Mouse (Mus musculus): ENCODE results near the gene Tfap2a. TPM values are rescaled to one million over a fixed set of nuclear protein-coding genes. Genes with fewer than 3 reads are reported as not detected.

Tfap2a gene
- polyA plus RNA-seq, 1 experiment from 2014 or later, result 10.1 TPM

DNA sequence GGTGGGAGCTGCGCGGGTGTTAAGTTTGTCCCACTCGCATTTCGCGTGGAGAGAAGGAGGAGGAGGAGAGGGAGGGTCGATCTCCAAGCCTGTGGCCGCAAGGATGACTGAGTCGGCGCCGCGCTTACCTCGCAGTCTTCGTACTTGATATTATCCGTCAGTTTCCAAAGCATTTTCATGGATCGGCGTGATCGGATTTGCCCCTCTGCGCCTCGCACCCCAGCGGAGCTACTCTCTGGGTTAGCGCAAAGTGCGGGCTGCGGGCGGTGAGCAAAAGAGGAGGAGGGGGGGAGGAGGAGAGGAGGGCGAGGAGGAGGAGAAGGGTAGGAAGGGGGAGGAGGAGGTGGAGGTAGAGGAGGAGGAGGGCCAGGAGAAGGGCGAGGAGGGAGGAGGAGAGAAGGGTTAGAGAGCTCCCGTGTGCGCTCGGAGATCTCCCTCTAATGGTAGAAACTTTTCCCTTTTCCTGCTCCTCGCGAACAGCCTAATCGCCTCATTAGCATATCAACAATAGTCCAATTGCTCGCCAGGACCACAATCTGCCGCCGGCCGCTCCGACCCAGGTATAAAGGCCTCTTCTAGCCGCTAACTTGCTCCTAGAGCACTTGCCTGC is 4.5 kb downstream of the Tfap2a start:
- Histone ChIP-seq H3K4me2 (peak overlapping the region; percentile 77), H3K9ac (replicated peaks) (peak overlapping the region; percentile 27; the same call in 1 of the 2 replicates), H3K4me1 (replicated peaks) (peaks cover 49% of the 10 kb centered on the region), H3K27me3 (peaks cover 92% of the 10 kb centered on the region), H3K27ac (peak overlapping the region; percentile 59; the same call in 1 of the 2 replicates), H3K4me3 (replicated peaks) (peak overlapping the region; percentile 56), H3K36me3 (no peaks in the 10 kb centered on the region), H3K9me3 (no peaks in the 10 kb centered on the region)
- WGBS, result under 1% methylated on average over 36 of the region's 38 CpGs
- ATAC-seq (ENCODE audit: insufficient number of reproducible peaks, insufficient read depth, low FRiP score, low TSS enrichment, low read depth), result no peak

DNA sequence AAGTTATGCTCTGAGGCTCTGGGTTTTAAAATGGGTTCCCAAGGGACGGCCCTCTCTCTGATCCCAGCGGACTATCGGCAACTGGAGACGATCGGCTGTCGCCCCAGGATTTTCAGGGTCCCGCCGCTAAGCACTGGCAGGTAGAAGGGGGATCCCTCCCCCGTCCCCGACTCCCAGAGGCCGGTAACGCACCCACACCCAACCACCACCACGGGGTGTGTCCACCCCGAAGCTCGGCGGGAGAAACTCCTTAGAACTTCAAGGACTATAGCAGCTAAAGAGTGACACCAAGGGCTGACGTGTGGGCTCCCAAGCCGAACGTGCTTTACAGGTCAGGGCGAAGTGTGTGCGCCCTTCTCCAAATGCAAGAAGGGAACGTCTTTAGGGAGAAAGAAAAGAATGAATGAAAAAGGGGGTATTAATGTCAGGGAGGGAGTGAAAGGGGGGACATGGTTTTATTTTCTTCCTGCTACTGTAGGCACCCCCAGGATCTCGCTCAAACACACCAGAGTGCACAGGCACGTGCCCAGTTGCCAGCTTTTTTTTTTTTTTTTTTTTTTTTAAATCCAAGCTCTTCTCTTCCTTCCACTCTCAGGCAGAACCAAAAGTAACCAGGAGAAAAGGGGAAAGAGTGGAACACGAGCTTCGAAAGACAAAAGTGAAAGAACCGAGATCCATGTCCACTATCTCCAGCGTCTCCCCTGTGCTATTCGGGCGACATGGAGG is 5.2 kb downstream of the Tfap2a start:
- H3K27me3 ChIP-seq, result peaks cover 92% of the 10 kb centered on the region
- WGBS, result 1% methylated on average over 30 of the region's 30 CpGs
- peaks cover 48% of the 10 kb centered on the region for H3K4me1 ChIP-seq (replicated peaks)

DNA sequence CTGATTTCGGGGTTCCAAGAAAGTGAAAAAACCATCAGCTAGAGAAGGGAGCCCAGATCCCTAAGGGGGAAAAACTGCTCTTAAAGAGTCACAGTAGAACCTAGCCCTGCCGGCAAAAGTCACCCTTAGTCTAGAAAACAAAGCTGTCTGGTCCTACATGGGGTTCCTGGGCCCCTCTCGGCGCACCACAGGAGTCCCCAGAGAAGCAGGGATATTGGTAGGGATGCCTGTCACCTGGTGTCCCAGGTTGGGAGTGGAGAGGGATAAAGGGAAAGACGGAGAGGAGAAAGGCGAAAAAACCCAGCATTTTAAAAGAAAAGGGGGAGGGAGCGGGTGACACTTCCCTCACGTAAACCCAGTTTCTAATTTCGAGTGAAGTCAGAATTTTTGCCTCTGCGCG is 6.1 kb downstream of the Tfap2a start:
- Histone ChIP-seq H3K9me3 (no peaks in the 10 kb centered on the region), H3K9ac (replicated peaks) (peak overlapping the region; percentile 83), H3K27ac (peak overlapping the region; percentile 45), H3K4me1 (replicated peaks) (peaks cover 45% of the 10 kb centered on the region), H3K27me3 (peaks cover 88% of the 10 kb centered on the region), H3K4me3 (replicated peaks) (peak overlapping the region; percentile 56), H3K4me2 (peak overlapping the region; percentile 77), H3K36me3 (no peaks in the 10 kb centered on the region)
- under 1% methylated on average over 11 of the region's 11 CpGs for WGBS
- ATAC-seq (ENCODE audit: insufficient number of reproducible peaks, insufficient read depth, low FRiP score, low TSS enrichment, low read depth), result no peak

More for the DNA sequence above, 5.2 kb downstream of the Tfap2a start:
- peak overlapping the region; percentile 83 for H3K9ac ChIP-seq (replicated peaks)
- H3K9me3 ChIP-seq, result no peaks in the 10 kb centered on the region
- no peaks in the 10 kb centered on the region for H3K36me3 ChIP-seq
- H3K27ac ChIP-seq, result peak overlapping the region; percentile 59; the same call in 1 of the 2 replicates
- no peak for ATAC-seq (ENCODE audit: insufficient number of reproducible peaks, insufficient read depth, low FRiP score, low TSS enrichment, low read depth)
- H3K4me2 ChIP-seq, result peak overlapping the region; percentile 77
- H3K4me3 ChIP-seq (replicated peaks), result peak overlapping the region; percentile 56

DNA sequence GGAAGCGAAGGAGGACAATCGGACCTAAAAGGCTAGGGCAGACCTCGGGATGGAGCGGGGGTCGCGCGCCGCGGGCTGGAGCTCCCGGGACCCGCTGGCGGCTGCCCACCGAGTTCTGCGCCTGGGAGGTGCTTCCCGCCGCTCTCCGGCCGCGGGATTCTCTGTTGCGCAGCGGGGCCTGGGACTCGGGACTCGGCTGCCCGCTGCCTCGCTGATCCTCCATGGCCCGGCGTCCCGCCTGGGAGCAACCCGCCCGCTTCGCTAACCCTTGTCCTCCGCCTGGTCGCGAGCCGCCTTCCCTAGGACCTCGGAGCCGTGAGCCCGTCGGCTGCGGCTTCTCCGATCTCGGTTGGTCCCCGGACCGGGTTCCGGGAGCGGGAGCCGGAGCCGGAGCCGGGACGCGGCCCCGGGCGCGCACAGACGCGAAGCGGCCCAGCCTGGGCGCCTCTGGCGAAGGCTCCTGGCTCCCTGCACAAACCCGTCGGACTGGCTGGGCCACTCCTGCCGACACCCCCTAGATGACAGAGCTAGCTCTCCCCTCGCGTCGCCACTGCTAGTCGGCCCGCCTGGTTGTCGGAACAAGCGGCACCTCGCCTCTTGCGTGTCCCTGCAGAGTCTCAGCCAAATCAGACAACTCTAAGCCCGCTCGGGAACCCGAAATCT is 6.9 kb downstream of the Tfap2a start:
- Histone ChIP-seq H3K4me1 (replicated peaks) (peaks cover 45% of the 10 kb centered on the region), H3K27ac (peak overlapping the region; percentile 90), H3K36me3 (no peaks in the 10 kb centered on the region), H3K4me2 (peak overlapping the region; percentile 77), H3K4me3 (replicated peaks) (peak overlapping the region; percentile 56), H3K27me3 (peaks cover 83% of the 10 kb centered on the region), H3K9ac (replicated peaks) (peak overlapping the region; percentile 83), H3K9me3 (no peaks in the 10 kb centered on the region)
- under 1% methylated on average over 70 of the region's 74 CpGs for WGBS
- peak; percentile 18; the same call in 1 of the 2 replicates for ATAC-seq (ENCODE audit: insufficient number of reproducible peaks, insufficient read depth, low FRiP score, low TSS enrichment, low read depth)

DNA sequence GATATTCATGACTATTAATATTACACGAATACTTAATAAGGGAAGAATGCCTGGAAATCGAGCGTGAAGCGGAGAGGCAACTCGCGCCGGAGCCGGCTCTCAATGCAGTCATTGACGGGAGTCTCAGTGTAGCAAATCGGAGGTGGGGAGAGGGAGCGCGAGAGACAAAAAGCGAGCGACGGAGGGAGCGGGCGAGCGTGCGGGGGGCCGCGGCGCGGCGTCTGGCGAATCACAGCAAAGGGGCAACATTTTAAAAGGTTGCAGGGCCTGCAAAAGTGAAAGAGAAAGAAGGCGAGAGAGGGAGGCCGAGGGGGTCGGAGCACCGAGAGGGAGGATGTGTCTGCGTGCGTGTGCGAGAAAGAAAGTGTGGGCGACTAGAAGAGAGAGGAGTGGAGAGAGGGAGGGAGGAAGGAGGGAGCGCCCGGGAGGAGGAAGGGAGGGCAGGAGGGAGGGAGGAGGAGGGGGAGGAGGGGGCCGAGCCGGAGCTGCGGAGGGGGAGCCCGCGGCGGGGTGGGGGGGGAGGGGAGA is 7.5 kb downstream of the Tfap2a start:
- H3K4me1 ChIP-seq (replicated peaks), result peaks cover 41% of the 10 kb centered on the region
- ATAC-seq (ENCODE audit: insufficient number of reproducible peaks, insufficient read depth, low FRiP score, low TSS enrichment, low read depth), result peak; percentile 66
- H3K9me3 ChIP-seq, result no peaks in the 10 kb centered on the region
- H3K27me3 ChIP-seq, result peaks cover 81% of the 10 kb centered on the region
- H3K4me3 ChIP-seq (replicated peaks), result peak overlapping the region; percentile 56
- peak overlapping the region; percentile 90 for H3K27ac ChIP-seq
- WGBS, result under 1% methylated on average over 32 of the region's 41 CpGs
- peak overlapping the region; percentile 77 for H3K4me2 ChIP-seq
- H3K9ac ChIP-seq (replicated peaks), result peak overlapping the region; percentile 83
- no peaks in the 10 kb centered on the region for H3K36me3 ChIP-seq

DNA sequence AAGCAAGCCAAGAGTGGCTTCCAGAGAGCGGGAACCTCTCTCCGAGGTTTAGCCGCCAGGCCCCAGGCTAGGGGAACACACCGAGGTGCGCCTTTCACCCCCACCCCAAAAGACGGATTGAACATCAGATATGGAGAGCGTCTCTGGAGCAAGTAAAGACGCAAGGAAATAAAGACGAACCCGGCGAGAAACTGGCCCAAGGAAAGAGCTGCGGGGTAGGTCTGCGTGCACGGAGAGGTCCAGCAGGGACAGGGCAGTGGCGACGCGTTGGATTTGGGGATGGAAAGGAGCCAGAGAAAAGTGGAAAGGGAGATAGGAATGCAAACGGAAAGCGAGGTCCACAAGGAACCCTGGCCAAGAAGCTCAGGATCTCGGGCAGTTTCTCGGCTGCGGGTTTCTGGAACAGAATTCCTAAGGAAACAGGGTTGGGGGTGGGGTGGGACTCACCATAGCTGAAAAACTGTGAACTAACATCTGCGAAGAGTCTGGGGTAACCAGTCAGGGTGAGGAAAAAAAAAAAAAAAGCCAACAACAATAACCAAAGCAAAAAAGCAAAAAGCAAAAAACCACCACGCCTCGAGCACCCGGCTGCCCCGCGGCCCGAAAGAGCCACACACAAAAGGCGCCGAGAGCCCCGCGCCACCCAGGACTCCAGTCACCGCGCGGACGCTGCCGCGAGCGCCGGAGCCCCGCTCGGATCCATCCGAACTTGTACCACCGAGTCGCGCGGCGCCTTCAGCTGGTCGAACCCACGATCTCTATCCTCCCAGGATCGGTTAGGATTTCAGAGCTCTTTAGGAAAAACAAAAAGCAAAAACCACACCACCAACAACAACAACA is 8.4 kb downstream of the Tfap2a start:
- H3K36me3 ChIP-seq, result no peaks in the 10 kb centered on the region
- H3K9me3 ChIP-seq, result no peaks in the 10 kb centered on the region
- peak overlapping the region; percentile 83 for H3K9ac ChIP-seq (replicated peaks)
- peak overlapping the region; percentile 56 for H3K4me3 ChIP-seq (replicated peaks)
- WGBS, result under 1% methylated on average over 52 of the region's 52 CpGs
- ATAC-seq (ENCODE audit: insufficient number of reproducible peaks, insufficient read depth, low FRiP score, low TSS enrichment, low read depth), result no peak
- H3K27me3 ChIP-seq, result peaks cover 81% of the 10 kb centered on the region
- H3K4me1 ChIP-seq (replicated peaks), result peaks cover 39% of the 10 kb centered on the region
- H3K27ac ChIP-seq, result peak overlapping the region; percentile 90
- peak overlapping the region; percentile 77 for H3K4me2 ChIP-seq

DNA sequence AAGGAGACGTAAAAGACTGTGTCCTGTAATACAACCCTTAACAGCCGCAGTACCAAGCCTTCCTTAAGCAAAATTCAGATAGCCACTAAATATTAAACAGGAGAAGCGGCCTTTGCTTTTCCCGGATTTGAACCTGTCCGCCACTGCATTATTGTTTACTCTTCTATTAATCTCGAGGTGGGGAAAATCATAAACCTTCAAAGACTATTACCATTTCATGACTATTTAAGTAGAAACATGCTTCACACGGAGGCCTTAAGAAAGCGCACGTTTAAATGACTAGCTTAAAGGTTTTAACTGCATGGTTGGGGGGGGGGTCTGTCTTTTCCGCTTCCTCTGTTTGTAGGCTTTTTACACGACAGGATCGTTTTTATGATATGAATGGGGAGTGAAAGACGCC is 9.1 kb downstream of the Tfap2a start:
- Histone ChIP-seq H3K4me3 (replicated peaks) (peak overlapping the region; percentile 56), H3K27ac (peak overlapping the region; percentile 90), H3K36me3 (no peaks in the 10 kb centered on the region), H3K9me3 (no peaks in the 10 kb centered on the region), H3K27me3 (peaks cover 75% of the 10 kb centered on the region), H3K9ac (replicated peaks) (peak overlapping the region; percentile 83), H3K4me2 (peak overlapping the region; percentile 77), H3K4me1 (replicated peaks) (peaks cover 33% of the 10 kb centered on the region)
- WGBS, result under 1% methylated on average over 13 of the region's 13 CpGs
- ATAC-seq (ENCODE audit: insufficient number of reproducible peaks, insufficient read depth, low FRiP score, low TSS enrichment, low read depth), result no peak

DNA sequence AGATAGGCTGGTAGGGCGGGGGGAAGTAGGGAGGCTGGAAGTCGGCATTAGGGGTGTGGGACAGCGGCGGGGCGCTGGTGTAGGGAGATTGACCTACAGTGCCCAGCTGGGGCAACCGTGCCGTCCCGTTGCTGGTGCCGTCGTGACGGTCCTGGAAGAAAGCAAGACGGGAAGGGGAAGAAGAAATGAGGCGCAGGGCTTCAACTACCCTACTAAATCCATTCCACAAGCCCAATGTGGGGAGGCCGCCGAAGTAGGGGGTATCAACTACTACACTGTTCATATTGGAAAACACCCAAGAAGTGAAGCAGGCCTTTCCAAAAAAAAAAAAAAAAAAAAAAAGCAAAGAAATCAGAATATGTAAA is 9.6 kb downstream of the Tfap2a start:
- Histone ChIP-seq H3K36me3 (no peaks in the 10 kb centered on the region), H3K9me3 (no peaks in the 10 kb centered on the region), H3K4me1 (replicated peaks) (peaks cover 31% of the 10 kb centered on the region), H3K4me3 (replicated peaks) (peak overlapping the region; percentile 56), H3K27ac (peak overlapping the region; percentile 90), H3K27me3 (peaks cover 72% of the 10 kb centered on the region), H3K9ac (replicated peaks) (peak overlapping the region; percentile 83), H3K4me2 (peak overlapping the region; percentile 77)
- ATAC-seq (ENCODE audit: insufficient number of reproducible peaks, insufficient read depth, low FRiP score, low TSS enrichment, low read depth), result no peak
- under 1% methylated on average over 15 of the region's 15 CpGs for WGBS

DNA sequence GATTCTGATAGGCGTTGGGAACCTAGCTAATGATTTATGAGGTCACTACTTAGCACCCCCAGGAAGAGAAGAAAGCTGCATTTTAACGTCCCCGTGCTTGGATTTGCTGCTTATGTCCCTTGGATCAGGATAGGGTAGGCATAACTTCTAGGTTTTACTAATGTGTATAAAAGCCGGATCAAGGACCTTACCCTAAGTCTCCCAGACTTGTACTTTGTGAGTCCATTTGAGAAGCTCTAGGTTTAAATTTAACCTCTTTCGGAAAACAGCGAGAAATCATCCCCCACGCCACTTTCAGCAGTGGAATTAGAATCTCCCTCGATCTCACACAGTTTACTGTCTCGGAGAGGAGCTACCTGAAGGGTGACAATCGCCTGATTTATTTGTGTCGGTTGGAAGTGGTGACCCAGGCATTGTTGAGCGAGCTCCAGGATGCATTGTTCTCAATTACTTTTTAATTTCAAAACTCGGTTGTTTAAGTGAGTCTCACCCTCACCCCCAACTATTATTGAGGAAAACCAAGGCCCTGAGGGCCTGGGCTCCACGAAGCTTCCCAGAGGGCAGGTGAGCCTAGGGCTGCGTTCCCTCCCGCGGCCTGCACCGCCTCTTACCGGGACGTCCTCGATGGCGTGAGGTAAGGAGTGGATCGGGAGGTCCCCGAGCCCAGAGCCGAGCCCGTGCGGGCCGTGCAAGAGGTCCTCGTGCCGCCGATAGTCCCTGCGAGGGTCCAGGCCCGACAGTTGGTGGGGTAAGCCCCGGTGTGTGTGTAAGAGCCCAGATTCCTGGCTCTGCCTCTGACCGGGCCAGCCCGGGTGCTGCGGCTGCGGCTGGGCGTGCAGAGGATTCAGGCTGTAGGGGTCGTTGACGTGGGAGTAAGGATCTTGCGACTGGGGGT is 10.2 kb downstream of the Tfap2a start:
- peak overlapping the region; percentile 83 for H3K9ac ChIP-seq (replicated peaks)
- peak overlapping the region; percentile 78 for H3K27ac ChIP-seq
- 1% methylated on average over 42 of the region's 42 CpGs for WGBS
- no peaks in the 10 kb centered on the region for H3K36me3 ChIP-seq
- peak overlapping the region; percentile 77 for H3K4me2 ChIP-seq
- H3K4me1 ChIP-seq (replicated peaks), result peaks cover 33% of the 10 kb centered on the region
- H3K27me3 ChIP-seq, result peaks cover 72% of the 10 kb centered on the region
- H3K4me3 ChIP-seq (replicated peaks), result peak overlapping the region; percentile 56
- no peak for ATAC-seq (ENCODE audit: insufficient number of reproducible peaks, insufficient read depth, low FRiP score, low TSS enrichment, low read depth)
- no peaks in the 10 kb centered on the region for H3K9me3 ChIP-seq

DNA sequence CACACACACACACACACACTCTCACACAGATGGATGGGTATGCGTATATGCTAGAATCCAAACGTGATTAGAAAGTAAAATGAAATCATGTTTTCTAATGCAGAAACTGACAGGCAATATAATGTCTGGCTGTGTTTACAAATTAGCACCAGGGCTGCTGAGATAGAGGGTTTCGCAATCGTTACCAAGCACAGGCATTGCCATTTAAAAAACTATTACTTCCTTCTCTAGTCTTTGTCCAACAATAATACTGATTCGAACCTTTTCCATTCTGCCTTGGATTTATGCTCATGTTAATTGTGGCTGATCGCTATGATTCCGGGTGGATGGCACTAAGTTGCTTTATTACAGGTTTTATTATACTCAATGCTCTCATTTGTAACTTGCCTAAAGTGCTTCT is 12.3 kb downstream of the Tfap2a start:
- H3K27me3 ChIP-seq, result peaks cover 52% of the 10 kb centered on the region
- H3K4me1 ChIP-seq (replicated peaks), result peaks cover 19% of the 10 kb centered on the region
- no peak overlapping the region; the same call in 1 of the 2 replicates for H3K9ac ChIP-seq (replicated peaks)
- H3K4me2 ChIP-seq, result peak overlapping the region; percentile 30
- no peaks in the 10 kb centered on the region for H3K36me3 ChIP-seq
- 3% methylated on average over 7 of the region's 7 CpGs for WGBS
- no peaks in the 10 kb centered on the region for H3K9me3 ChIP-seq
- H3K4me3 ChIP-seq (replicated peaks), result peak overlapping the region; percentile 21
- no peak overlapping the region for H3K27ac ChIP-seq
- ATAC-seq (ENCODE audit: insufficient number of reproducible peaks, insufficient read depth, low FRiP score, low TSS enrichment, low read depth), result no peak
